Mouse (Mus musculus) adrenal gland (tissue): ENCODE measurements around the gene Lmntd1.

Experiments
- intact Hi-C: fragments of 180-260 bp; cut with DNase I; formaldehyde crosslinking; loops from one replicate; pipeline ENCODE4 v1.15.1; 2025
- long read RNA-seq, 2 experiments: library from polyadenylated mRNA; unstranded; transcript quantifications; one replicate each; pipeline ENCODE4 v2.0.0; 2020; ENCODE audit warnings: borderline replicate concordance in 1 of 2; ENCODE audit not compliant: insufficient replicate concordance in 1 of 2

The Lmntd1 gene
- long read RNA-seq, experiment 1 = 0 reads
- long read RNA-seq, experiment 2, partial matches to known transcripts = 1 of 1 reads
- long read RNA-seq, experiment 2, other reads (novel, unspliced or antisense) = 0 of 1 reads

GRCm38 (mm10) chr6:145614219-145614618 is at the start of gene Lmntd1:
Gene Lmntd1, minus strand, starts transcription at chr6:145614319.
- intact Hi-C loops = no loop called here

- intact Hi-C loops = no loop called here
These were observed 46.8 kb upstream of the Lmntd1 start for GRCm38 (mm10) chr6:145660943-145661342.

GRCm38 (mm10) chr6:145659116-145659515 is 45.0 kb upstream of the Lmntd1 start:
- intact Hi-C loops = no loop called here

- intact Hi-C loops = no loop called here
These were observed 42.8 kb upstream of the Lmntd1 start for GRCm38 (mm10) chr6:145656740-145657591.

GRCm38 (mm10) chr6:145655678-145656077 is 41.6 kb upstream of the Lmntd1 start:
- intact Hi-C loops = no loop called here

GRCm38 (mm10) chr6:145654062-145654836 is 40.1 kb upstream of the Lmntd1 start:
- intact Hi-C loops = no loop called here

- intact Hi-C loops = no loop called here
These were observed 39.5 kb upstream of the Lmntd1 start for GRCm38 (mm10) chr6:145653626-145654025.

GRCm38 (mm10) chr6:145652986-145653385 is 38.9 kb upstream of the Lmntd1 start:
- intact Hi-C loops = no loop called here

GRCm38 (mm10) chr6:145651976-145652375 is 37.9 kb upstream of the Lmntd1 start:
- intact Hi-C loops = no loop called here

- intact Hi-C loops = no loop called here
These were observed 26.9 kb upstream of the Lmntd1 start for GRCm38 (mm10) chr6:145640971-145641506.

- intact Hi-C loops = no loop called here
These were observed 24.1 kb upstream of the Lmntd1 start for GRCm38 (mm10) chr6:145638248-145638647.

GRCm38 (mm10) chr6:145636682-145637081 is 22.6 kb upstream of the Lmntd1 start:
- intact Hi-C loops = no loop called here

GRCm38 (mm10) chr6:145634454-145634853 is 20.3 kb upstream of the Lmntd1 start:
- intact Hi-C loops = no loop called here

- intact Hi-C loops = no loop called here
These were observed 16.1 kb upstream of the Lmntd1 start for GRCm38 (mm10) chr6:145630269-145630668.

GRCm38 (mm10) chr6:145623141-145623540 is 9.0 kb upstream of the Lmntd1 start:
- intact Hi-C loops = no loop called here

- intact Hi-C loops = no loop called here
These were observed 2.5 kb upstream of the Lmntd1 start for GRCm38 (mm10) chr6:145616402-145617229.

- intact Hi-C loops = no loop called here
These were observed 1.6 kb upstream of the Lmntd1 start, which contains the start of gene Tuba3b for GRCm38 (mm10) chr6:145615666-145616210. Gene Tuba3b, plus strand, starts transcription at chr6:145615757.

- intact Hi-C loops = no loop called here
These were observed 1.5 kb downstream of the Lmntd1 start for GRCm38 (mm10) chr6:145612611-145613010.

GRCm38 (mm10) chr6:145610901-145611300 is 3.2 kb downstream of the Lmntd1 start:
- intact Hi-C loops = no loop called here

- intact Hi-C loops = no loop called here
These were observed 5.4 kb downstream of the Lmntd1 start for GRCm38 (mm10) chr6:145608693-145609092.

- intact Hi-C loops = no loop called here
These were observed 6.4 kb downstream of the Lmntd1 start for GRCm38 (mm10) chr6:145607746-145608145.
